Mouse (Mus musculus) lung, adult 2 months (tissue): ENCODE data around the gene Traf3ip3. TPM values are rescaled to one million over a fixed set of nuclear protein-coding genes. Genes with fewer than 3 reads are reported as not detected.
A peak's percentile ranks its signal among the peaks of the same experiment; 100 is the strongest.

Source experiments
- DNase-seq: peaks from one replicate; pipeline ENCODE4 v3.0.0; 2022
- H3K4me1 ChIP-seq: fragments of 200-500 bp; 2 replicates; pipeline ENCODE4 v1.6.1; 2011; ENCODE audit warnings: low read length; ENCODE audit not compliant: control insufficient read depth, insufficient read depth
- H3K4me3 ChIP-seq: fragments of 200-500 bp; replicated peaks from 2 replicates; pipeline ENCODE3; 2011; ENCODE audit warnings: low read depth, mild to moderate bottlenecking, control low read depth, low read length; ENCODE audit errors: extremely low read depth
- CTCF ChIP-seq: fragments of 200-500 bp; IDR thresholded peaks from 2 replicates; pipeline ENCODE4 v1.5.1; 2011; ENCODE audit warnings: mild to moderate bottlenecking, low read length, control low read depth; ENCODE audit not compliant: insufficient read depth
- POLR2A ChIP-seq: fragments of 200-500 bp; IDR thresholded peaks from 2 replicates; pipeline ENCODE4 v1.6.1; 2011; ENCODE audit warnings: low read depth, mild to moderate bottlenecking, control low read depth, low read length, borderline replicate concordance; ENCODE audit errors: extremely low read depth
- WGBS: fragments of 180-500 bp; shearing (Covaris S2); methylation state at CpG from one replicate; pipeline ENCODE4 v1.1.7; 2018; 5-methylcytosine and 5-hydroxymethylcytosine counted together
- polyA plus RNA-seq: library from polyadenylated mRNA; depleted of rRNA; stranded (reverse); fragments of >200 nt; gene quantifications from 2 replicates; pipeline ENCODE4 v1.2.3, GENCODE M21; 2012

The Traf3ip3 gene
- polyA plus RNA-seq, 1 experiment, result 5.5 TPM

DNA sequence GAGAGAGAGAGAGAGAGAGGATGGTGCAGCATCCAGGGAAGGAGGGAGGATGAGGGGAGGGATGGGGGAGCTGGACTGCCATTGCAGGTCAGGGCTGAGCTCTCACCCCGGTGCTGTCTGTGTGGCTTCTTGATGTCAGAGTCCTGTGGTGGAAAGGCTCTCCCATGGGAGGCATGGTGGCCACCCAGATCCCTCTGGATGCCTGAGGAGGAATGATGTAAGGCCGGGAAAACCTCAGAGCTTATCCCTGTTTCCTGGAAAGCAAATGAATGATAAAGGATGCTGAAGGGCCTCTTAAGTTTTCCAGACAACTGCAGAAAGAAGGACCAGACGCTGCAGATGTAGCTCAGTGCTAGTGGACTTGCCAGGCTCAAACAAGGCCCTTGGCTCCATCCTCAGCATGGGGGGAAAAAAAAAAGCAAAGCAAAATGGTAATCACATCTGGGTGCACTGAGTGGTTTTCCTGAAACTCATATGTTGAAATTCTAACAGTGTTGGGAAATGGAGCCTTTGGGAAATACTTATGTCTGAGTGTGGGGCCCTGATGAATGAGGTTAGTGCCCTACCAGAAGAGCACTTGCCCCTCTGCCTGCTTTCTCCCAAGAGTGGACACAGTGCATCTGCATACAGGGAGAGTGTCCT lies 6.2 kb downstream of the Traf3ip3 start:
- Histone ChIP-seq H3K4me3 (no peak overlapping the region), H3K4me1 (no peaks in the 10 kb centered on the region)
- TF ChIP-seq CTCF, result no peak
- TF ChIP-seq POLR2A, result no peak
- WGBS, result 65% methylated on average over 3 of the region's 3 CpGs
- DNase-seq, result no peak

DNA sequence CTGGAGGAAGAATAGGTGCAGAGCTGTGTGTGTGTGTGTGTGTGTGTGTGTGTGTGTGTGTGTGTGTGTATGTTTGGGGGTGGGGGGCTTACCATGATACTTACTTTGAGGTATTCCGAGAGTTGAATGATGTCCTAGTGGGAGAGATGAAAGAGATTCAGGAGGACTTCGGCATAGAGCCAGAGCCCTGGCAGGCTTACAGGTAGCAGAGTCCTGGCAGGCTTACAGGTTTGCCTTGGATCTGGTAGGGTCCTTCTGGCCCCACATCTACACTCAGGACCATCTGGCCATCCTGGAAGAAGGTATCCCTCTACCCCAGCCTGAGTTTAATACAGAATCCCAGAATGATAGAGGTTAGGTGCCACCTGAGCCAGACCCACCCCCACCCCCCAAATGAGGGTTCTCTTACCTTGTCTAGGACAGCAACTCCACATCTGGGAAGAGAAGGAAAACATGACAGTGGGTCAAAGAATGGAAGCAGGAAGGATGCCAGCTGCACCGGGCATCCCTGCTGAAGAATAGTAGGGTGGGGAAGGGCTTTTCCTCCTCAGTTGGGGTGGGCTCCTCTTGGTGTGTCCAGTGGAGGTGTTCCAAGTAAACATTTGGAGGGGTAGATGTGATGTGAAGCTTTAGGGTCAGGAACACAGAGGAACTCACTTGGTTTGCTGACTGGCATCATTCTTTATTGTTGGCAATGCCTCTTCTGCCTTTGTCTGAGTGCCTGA lies 6.9 kb downstream of the Traf3ip3 start:
- WGBS, result 73% methylated on average over 3 of the region's 3 CpGs
- no peak for TF ChIP-seq POLR2A
- no peak for TF ChIP-seq CTCF
- no peak overlapping the region for H3K4me3 ChIP-seq
- no peaks in the 10 kb centered on the region for H3K4me1 ChIP-seq
- no peak for DNase-seq

DNA sequence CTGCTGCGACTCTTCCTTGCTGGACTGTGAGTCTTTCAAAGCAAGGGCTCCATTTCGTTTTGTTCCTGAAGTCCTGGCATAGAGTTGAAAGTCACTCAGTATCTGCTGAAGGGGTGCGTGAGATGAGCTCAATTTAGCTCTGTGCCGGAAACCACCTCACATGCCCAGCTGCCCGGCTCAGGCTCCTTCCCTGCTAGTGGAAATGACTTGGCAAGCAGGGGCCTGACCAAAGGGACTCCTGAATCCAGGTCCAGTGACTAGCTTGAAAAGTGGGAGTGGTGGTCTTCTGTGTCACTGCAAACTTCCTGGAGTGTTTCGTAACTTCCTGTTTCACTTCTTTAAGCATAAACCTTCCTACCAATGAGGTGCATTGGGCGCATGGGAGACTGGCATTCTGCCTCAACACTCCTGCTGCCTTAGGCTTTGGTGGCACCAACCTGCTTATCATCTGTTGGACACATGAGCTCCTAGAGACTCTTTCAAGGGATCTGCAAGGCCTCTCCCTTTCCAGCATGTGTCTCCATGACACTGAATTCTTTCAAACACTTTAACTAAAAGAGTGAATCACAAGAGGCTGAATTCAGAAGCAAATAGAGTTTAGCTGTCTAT lies 9.7 kb downstream of the Traf3ip3 start:
- WGBS, result 63% methylated on average over 7 of the region's 7 CpGs
- no peaks in the 10 kb centered on the region for H3K4me1 ChIP-seq
- DNase-seq, result no peak
- no peak for TF ChIP-seq CTCF
- no peak for TF ChIP-seq POLR2A
- H3K4me3 ChIP-seq, result no peak overlapping the region

DNA sequence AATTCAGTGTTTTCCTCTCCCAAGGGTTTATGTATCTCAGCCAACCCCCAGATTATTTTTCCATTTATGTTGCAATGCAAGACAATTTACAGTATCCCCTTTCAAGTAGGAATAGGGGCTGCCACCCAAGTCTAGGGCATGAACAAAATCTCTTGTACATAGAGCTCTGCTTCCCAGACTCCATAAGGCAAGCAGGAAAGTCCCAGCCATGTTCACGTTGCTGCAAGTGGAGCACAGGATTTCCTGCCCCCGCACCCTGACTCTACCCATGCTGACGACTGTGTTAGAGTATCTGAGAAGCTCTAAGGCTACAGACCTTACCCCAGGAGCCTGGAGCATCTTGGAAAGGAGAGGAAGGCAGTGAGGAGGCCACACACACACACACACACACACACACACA lies 11.7 kb downstream of the Traf3ip3 start:
- no peak overlapping the region for H3K4me3 ChIP-seq
- no peaks in the 10 kb centered on the region for H3K4me1 ChIP-seq
- 24% methylated on average over 3 of the region's 3 CpGs for WGBS
- DNase-seq, result no peak
- no peak for TF ChIP-seq POLR2A

DNA sequence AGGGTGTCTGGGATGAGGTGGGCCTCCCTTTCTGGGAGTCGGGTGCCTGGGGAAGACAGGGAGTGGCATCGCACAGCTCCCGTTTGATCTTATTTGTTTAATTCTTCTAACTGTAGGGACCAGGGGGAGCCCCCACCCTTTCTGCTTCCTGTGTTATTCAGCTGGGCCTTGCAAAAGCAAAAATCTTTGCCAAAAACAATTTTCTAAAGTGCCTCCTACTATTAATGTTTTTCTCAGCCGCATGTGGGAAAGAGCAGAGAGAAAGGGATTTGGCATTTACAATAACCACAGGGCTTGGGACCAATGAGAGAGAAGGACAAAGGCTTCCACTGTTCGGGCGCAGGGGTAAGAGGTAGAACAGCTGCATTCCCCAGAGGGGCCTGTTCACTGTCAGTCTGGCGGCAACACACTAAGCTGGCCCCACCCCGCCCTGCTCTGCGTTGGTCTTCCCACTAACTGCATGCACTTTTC lies 12.3 kb downstream of the Traf3ip3 start:
- no peak for TF ChIP-seq CTCF
- TF ChIP-seq POLR2A, result no peak
- Histone ChIP-seq H3K4me1 (no peaks in the 10 kb centered on the region), H3K4me3 (no peak overlapping the region)
- WGBS, result 12% methylated on average over 9 of the region's 9 CpGs
- no peak for DNase-seq

DNA sequence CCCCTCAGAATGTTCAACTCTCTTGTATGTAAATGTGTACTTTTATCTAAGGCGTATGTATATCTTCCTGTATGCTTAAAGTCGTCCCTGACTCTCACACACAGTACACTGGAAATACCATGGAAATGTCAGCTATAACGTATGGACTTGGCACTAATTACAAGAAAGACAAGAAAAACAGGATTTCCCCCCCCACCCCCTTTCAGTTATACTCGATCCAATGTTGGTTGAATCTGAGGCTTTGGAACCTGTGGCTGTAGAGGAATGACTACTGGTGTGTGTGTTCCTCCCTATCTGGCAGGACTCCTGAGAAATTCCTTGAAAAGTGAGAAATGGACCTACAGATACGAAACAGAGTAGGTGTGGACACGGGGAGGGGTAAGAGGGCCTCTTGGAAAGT lies 13.2 kb downstream of the Traf3ip3 start:
- WGBS, result 64% methylated on average over 6 of the region's 6 CpGs
- DNase-seq, result no peak
- Histone ChIP-seq H3K4me1 (no peaks in the 10 kb centered on the region), H3K4me3 (no peak overlapping the region)
- TF ChIP-seq POLR2A (no peak), CTCF (no peak)

DNA sequence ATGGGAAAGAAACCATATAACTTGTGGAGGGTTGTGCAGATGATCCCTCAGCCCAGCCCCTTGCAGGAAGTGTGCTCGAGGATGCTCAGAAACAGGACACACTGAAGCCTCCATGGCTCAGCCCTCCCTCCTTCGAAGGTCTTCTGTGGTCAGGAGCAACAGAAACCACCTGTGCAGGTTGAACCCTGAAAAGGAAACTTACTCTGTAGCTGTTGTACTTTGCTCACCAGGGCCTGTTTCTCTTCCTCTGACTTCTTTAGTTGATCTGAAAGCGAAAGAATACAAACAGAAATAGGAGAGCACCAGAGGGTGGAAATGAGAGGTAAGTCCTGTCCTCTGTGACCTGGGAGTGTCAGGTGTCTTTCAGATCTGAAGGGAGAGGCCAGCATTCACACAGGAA lies 20.4 kb downstream of the Traf3ip3 start:
- Histone ChIP-seq H3K4me3 (no peak overlapping the region), H3K4me1 (no peaks in the 10 kb centered on the region)
- DNase-seq, result no peak
- 71% methylated on average over 3 of the region's 3 CpGs for WGBS
- TF ChIP-seq CTCF (no peak), POLR2A (no peak)

DNA sequence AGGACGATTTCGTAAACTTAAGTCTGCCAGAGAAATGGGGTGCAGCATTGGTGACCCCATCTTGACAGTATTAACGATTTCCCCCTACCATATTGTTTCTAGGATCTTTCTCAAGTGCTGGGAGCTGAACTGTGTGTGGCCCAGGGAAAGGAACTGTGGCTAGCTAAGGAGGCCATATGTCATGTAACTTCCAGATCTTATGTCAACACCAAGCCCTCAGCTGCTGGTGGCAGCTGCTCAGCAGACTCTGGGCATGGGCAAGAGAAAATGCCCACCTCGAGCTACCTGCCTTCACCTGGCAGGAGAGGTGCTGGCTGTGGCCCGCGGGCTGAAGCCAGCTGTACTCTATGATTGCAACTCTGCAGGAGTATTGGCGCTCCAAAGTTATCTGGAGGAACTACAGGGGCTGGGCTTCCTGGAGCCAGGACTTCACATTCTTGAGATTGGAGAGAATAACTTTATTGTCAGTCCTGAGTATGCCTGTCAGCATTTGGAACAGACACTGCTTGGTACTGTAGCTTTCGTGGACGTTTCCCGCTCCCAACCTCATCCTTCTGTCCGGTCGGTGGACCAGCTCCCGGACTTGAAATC lies 27.3 kb downstream of the Traf3ip3 start:
- Histone ChIP-seq H3K4me3 (no peak overlapping the region), H3K4me1 (peaks cover 10% of the 10 kb centered on the region; the same call in 1 of the 2 replicates)
- WGBS, result 64% methylated on average over 13 of the region's 13 CpGs
- no peak for DNase-seq
- TF ChIP-seq CTCF, result no peak
- TF ChIP-seq POLR2A, result no peak

DNA sequence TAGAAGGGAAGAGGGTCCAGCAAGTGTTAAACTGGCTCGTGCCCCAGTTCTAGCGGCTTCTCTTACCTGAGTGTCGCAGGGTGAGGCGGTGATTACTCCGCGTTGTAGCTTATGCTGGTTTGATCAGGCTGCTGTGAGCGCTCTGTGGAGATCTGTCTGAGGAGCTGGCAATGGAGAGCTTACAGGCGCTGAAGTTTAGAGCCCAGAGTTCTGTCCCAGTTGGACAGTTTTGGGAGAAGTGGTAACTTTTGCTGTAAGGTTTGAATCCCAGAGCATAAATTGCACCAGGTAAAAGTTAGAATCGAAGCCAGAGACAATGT lies 27.7 kb downstream of the Traf3ip3 start:
- Histone ChIP-seq H3K4me1 (peaks cover 10% of the 10 kb centered on the region; the same call in 1 of the 2 replicates), H3K4me3 (peak overlapping the region; percentile 89)
- 13% methylated on average over 9 of the region's 9 CpGs for WGBS
- TF ChIP-seq POLR2A, result no peak
- TF ChIP-seq CTCF, result no peak
- no peak for DNase-seq

DNA sequence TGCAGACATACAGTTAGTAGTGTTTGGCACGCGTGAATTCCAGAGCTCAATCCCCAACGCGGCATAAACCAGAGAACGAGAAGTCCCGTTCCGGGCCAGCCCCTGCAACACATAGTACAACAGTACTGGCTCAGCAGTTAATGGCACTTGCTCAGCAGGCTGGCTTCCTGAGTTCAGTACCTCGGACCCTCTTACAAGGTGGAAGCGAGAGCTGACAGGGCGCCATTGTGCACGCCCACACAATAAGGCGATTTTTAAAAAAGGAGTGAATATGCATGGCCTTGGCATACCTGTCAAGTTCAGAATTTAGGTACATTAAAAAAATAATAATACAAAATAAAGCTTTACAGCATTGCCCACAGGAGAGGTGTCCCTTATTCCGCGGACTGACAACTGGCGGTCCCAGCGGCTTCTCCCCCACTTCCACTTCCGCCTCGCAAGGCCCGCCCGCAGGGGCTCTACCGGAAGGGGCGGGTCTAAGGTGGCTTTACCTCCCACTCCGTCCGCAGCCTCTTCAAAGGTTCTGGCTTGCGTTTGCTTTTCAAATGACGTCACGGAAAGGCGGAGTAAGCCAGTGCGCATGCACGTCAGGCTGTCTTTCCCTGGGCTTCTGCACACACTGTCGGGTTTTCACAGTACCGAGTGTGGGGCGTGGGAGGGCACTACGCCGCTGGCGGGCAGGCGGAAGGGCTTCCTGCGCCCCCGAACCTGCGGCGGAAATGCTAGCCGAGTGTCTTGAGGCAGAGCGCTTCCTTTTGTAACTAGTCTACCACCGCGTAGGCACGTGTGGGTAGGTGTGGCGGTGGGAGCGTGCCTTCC lies 28.3 kb downstream of the Traf3ip3 start:
- H3K4me3 ChIP-seq, result peak overlapping the region; percentile 93
- WGBS, result under 1% methylated on average over 48 of the region's 48 CpGs

More for the DNA sequence above, 28.3 kb downstream of the Traf3ip3 start:
- H3K4me1 ChIP-seq, result peaks cover 10% of the 10 kb centered on the region; the same call in 1 of the 2 replicates
- peak; percentile 96 for DNase-seq
- TF ChIP-seq POLR2A, result peak; percentile 91; the same call in 1 of the 2 replicates
- no peak for TF ChIP-seq CTCF
